Mouse (Mus musculus) thymus, adult 2 months (tissue): Measurements from ENCODE around the gene Fer1l4.

Experiments
- CTCF ChIP-seq: fragments of 200-500 bp; IDR thresholded peaks from 2 replicates; pipeline ENCODE4 v1.5.1; 2012; ENCODE audit warnings: mild to moderate bottlenecking, control low read depth, low read length, moderate library complexity, borderline replicate concordance; ENCODE audit not compliant: control insufficient read depth, poor library complexity, insufficient read depth; ENCODE audit errors: extremely low read depth
- POLR2A ChIP-seq: fragments of 200-500 bp; IDR thresholded peaks from 2 replicates; pipeline ENCODE4 v1.6.1; 2012; ENCODE audit warnings: mild to moderate bottlenecking, low read length, control low read depth, moderate library complexity; ENCODE audit not compliant: control insufficient read depth, poor library complexity, insufficient read depth; ENCODE audit errors: extremely low read depth

- TF ChIP-seq CTCF: no peak
- TF ChIP-seq POLR2A: no peak
These were observed 37.1 kb upstream of the Fer1l4 start for GRCm38 (mm10) chr2:156089799-156090198.
